ENCODE assay signal across 9 mouse cellular contexts in the genomic region with DNA sequence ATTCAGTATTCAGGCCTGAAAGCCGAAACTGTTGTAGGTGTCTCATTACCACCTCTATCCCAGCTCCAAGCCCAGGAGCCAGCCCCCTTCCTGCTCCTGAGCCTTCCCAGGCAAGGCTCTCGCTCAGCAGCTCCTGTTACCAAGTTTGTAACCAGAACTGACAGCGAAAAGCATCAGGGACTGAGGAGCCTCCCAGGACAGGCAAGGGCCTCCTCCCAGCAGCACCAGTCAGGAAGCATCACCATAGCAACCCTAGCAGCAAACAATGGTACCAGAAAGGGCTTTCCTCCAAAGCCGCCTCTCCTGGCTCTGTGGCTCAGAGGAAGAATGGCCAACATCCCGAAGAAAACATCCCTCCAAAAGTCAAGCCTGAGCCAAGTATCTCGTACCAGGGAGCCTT. TPM values are rescaled to one million over a fixed set of nuclear protein-coding genes. Genes with fewer than 3 reads are reported as not detected.
A peak's percentile ranks its signal among the peaks of the same experiment; 100 is the strongest.
DNase-seq lines count a peak whose midpoint lies in the region; ATAC-seq and TF ChIP-seq lines count a peak whose summit lies in the region.
"Had no signal": no experiment of that assay in that cellular context is flagged by ENCODE, and none has a peak within 500 bp of the region (broad histone marks: within the 10 kb centered on the region; RNA-seq: fewer than 3 reads in every experiment).

TSS of gene Tex52 (plus strand) at position 265 of the 400 bp plus-strand sequence.
TSS of gene Gm44596 (plus strand) at position 312 of the 400 bp plus-strand sequence.

- no peak for TF ChIP-seq CTCF in hindbrain, postnatal 0 days (IDR thresholded peaks at IDR 0.05; ENCODE audit: low read depth)

- intact Hi-C loops in left cerebral cortex, postnatal 36 days (cut with DNase I) = no loop called here
- intact Hi-C loops in left cerebral cortex, postnatal 10 days (cut with DNase I) = no loop called here
- intact Hi-C loops in gastrocnemius, postnatal 14 days (cut with DNase I; ENCODE audit: low total_unique reads) = no loop called here

- H3K36me3 ChIP-seq in hindbrain, postnatal 0 days (ENCODE audit: insufficient read depth, low read length) = peaks cover 5% of the 10 kb centered on the region; the same call in 1 of the 2 replicates
- peaks cover 38% of the 10 kb centered on the region for H3K36me3 ChIP-seq in midbrain, embryonic 13.5 days

- WGBS in hindbrain, postnatal 0 days = 10% methylated on average over 6 of the region's 6 CpGs
- WGBS in midbrain, embryonic 13.5 days = 10% methylated on average over 6 of the region's 6 CpGs

- no peaks in the 10 kb centered on the region for H3K4me1 ChIP-seq in hindbrain, postnatal 0 days (ENCODE audit: insufficient read depth, low read length)
- H3K4me1 ChIP-seq in midbrain, embryonic 13.5 days (replicated peaks) = peaks cover 18% of the 10 kb centered on the region

- no peak within 1 kb of the TSS for H3K4me2 ChIP-seq in hindbrain, postnatal 0 days (ENCODE audit: low read depth, low read length)
- H3K4me2 ChIP-seq in midbrain, embryonic 13.5 days (replicated peaks) = no peak within 1 kb of the TSS

- H3K27me3 ChIP-seq in hindbrain, postnatal 0 days (ENCODE audit: insufficient read depth, low read length) = no peaks in the 10 kb centered on the region
- H3K27me3 ChIP-seq in midbrain, embryonic 13.5 days = no peaks in the 10 kb centered on the region

- no peak within 1 kb of the TSS for H3K9ac ChIP-seq in hindbrain, postnatal 0 days (replicated peaks; ENCODE audit: low read length)
- H3K9ac ChIP-seq in midbrain, embryonic 13.5 days (replicated peaks) = peak within 1 kb of the TSS; percentile 15; the same call in 1 of the 2 replicates

- H3K4me3 ChIP-seq in hindbrain, postnatal 0 days (ENCODE audit: low read length) = no peak within 1 kb of the TSS
- H3K4me3 ChIP-seq in midbrain, embryonic 13.5 days (replicated peaks) = no peak within 1 kb of the TSS

- no peaks in the 10 kb centered on the region for H3K9me3 ChIP-seq in hindbrain, postnatal 0 days (ENCODE audit: low read length)
- H3K9me3 ChIP-seq in midbrain, embryonic 13.5 days = no peaks in the 10 kb centered on the region

- H3K27ac ChIP-seq in hindbrain, postnatal 0 days = no peak within 1 kb of the TSS; the same call in 1 of the 2 replicates
- H3K27ac ChIP-seq in midbrain, embryonic 13.5 days = peak within 1 kb of the TSS; percentile 8; the same call in 1 of the 2 replicates

- peak; percentile 30 to 41 for DNase-seq in left cerebral cortex, postnatal 36 days (ENCODE audit: low spot score in 2 of 2)
- DNase-seq in left cerebral cortex, postnatal 10 days (ENCODE audit: extremely low spot score in 1 of 2, low spot score in 2 of 2) = no peak
- peak; percentile 53 for DNase-seq in gastrocnemius, postnatal 14 days
- peak; percentile 61 for DNase-seq in hindbrain, postnatal 0 days (ENCODE audit: low spot score)
- no peak for DNase-seq in urinary bladder, adult 2 months (ENCODE audit: low spot score)
- DNase-seq in adrenal gland, adult 2 months = no peak
- no peak for DNase-seq in spleen, postnatal 4 days (ENCODE audit: low spot score in 2 of 2)

- peak; percentile 84 for ATAC-seq in hindbrain, postnatal 0 days
- peak; percentile 76 for ATAC-seq in midbrain, embryonic 13.5 days

RNA-seq across cellular contexts. Expression of gene Tex52, which starts in this region (rescaled TPM):
- total RNA-seq in left cerebral cortex, postnatal 36 days (2021) = 1 to 10 TPM; 1.1 TPM
- total RNA-seq in left cerebral cortex, postnatal 10 days (2021) = not detected
- not detected for total RNA-seq in gastrocnemius, postnatal 14 days (2021)
- 1.4 TPM in 1 of 2 replicates, not detected in the other for total RNA-seq in hindbrain, postnatal 0 days (2014; rRNA removed)
- polyA plus RNA-seq in hindbrain, postnatal 0 days (2015; fragmentation: Nextera tagmentation; extraction: Ambion mirVana) = 0.20 and 0.25 TPM in 2 replicates
- 0.44 and 0.63 TPM in 2 replicates for polyA plus RNA-seq in midbrain, embryonic 13.5 days (2015; fragmentation: Nextera tagmentation; extraction: Ambion mirVana)
- 0.10 TPM in 1 of 2 replicates, not detected in the other for polyA plus RNA-seq in urinary bladder, adult 2 months (2012; rRNA removed)
- not detected for total RNA-seq in adrenal gland, adult 2 months (2021)
- not detected in 2 replicates for polyA plus RNA-seq in adrenal gland, adult 2 months (2012; rRNA removed)
- polyA plus RNA-seq: liver, embryonic 16.5 days had no signal

RNA-seq across cellular contexts. Expression of gene Gm44596, which starts in this region (rescaled TPM):
- 1 to 10 TPM in 1 of 2 experiments, not detected in 1; 1.0 TPM for total RNA-seq in left cerebral cortex, postnatal 36 days (2021)
- total RNA-seq in left cerebral cortex, postnatal 10 days (2021) = not detected
- not detected for total RNA-seq in gastrocnemius, postnatal 14 days (2021)
- total RNA-seq in hindbrain, postnatal 0 days (2014; rRNA removed) = not detected in 2 replicates
- not detected in 2 replicates for polyA plus RNA-seq in hindbrain, postnatal 0 days (2015; fragmentation: Nextera tagmentation; extraction: Ambion mirVana)
- not detected in 2 replicates for polyA plus RNA-seq in midbrain, embryonic 13.5 days (2015; fragmentation: Nextera tagmentation; extraction: Ambion mirVana)
- not detected in 2 replicates for polyA plus RNA-seq in urinary bladder, adult 2 months (2012; rRNA removed)
- not detected for total RNA-seq in adrenal gland, adult 2 months (2021)
- 0.30 TPM in 1 of 2 replicates, not detected in the other for polyA plus RNA-seq in adrenal gland, adult 2 months (2012; rRNA removed)
- polyA plus RNA-seq: liver, embryonic 16.5 days had no signal

Comparison
In these comparisons a context has a peak if more than half of its experiments do, and no peak if none do; other contexts are left out.
1. DNase-seq: peak in left cerebral cortex, postnatal 36 days (2 of 2) and hindbrain, postnatal 0 days (single experiment); none in left cerebral cortex, postnatal 10 days (0 of 2), urinary bladder, adult 2 months (single experiment), adrenal gland, adult 2 months (single experiment) and spleen, postnatal 4 days (0 of 2).
2. Peak in DNase-seq in gastrocnemius, postnatal 14 days; RNA of the genes that start here not detected or under 1 TPM.
3. Peak in ATAC-seq, H3K27ac ChIP-seq and H3K9ac ChIP-seq in midbrain, embryonic 13.5 days; RNA of the genes that start here not detected or under 1 TPM.